Mouse (Mus musculus): ENCODE measurements around the gene Pheta1. TPM values are rescaled to one million over a fixed set of nuclear protein-coding genes. Genes with fewer than 3 reads are reported as not detected.
A peak's percentile ranks its signal among the peaks of the same experiment; 100 is the strongest.
"Not testable (repeated sequence)": the region's sequence is repeated elsewhere in the genome, so short reads cannot be mapped to it uniquely, and the experiment has no call there.

The Pheta1 gene
- polyA plus RNA-seq, 1 experiment from 2014 or later = 40.1 TPM

DNA sequence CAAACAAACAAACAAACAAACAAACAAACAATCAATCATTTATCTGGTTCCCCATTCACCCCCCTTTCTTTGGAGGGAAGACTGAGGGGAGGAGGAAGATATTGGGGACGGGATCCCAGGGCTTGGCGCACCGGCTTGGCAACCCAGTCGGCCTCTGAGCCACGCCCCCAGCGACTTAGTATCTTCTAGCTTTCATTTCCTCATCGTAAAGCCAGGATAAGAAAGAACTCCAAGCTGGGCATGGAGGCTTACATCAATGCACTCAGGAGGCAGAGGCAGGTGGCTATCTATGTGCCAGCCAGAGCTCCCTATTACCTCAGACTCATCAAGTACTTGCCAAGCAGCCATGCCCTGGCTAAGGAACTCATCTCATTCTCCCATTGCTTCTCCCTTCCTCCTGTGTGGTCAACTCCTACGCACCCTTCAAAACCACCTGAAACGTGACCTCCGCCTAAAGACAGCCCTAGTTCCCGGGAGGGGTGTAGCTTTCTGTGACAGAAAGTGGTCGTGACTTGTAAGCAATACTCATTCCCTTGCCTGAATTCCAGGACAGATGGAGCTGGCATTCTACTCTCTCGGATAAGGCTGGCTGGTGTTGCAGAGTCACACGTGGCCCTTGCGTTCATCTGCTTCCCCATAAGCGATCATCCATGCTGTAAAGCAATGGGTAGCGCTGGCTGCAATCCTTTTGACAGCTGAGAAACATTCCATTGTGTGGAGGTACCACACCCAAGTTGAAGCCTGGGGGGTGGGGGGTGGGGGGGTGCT, 5.5 kb upstream of the Pheta1 start:
- peaks cover 13% of the 10 kb centered on the region; the same call in 1 of the 2 replicates for H3K4me1 ChIP-seq (ENCODE audit: control insufficient read depth, insufficient read depth, low read length)
- H3K9ac ChIP-seq (replicated peaks; ENCODE audit: low read length) = no peak overlapping the region
- WGBS = 21% methylated on average over 17 of the region's 17 CpGs
- H3K27ac ChIP-seq (replicated peaks; ENCODE audit: low read depth, low read length) = no peak overlapping the region
- H3K9me3 ChIP-seq (ENCODE audit: control insufficient read depth, low read length) = no peaks in the 10 kb centered on the region
- peak overlapping the region; percentile 74 for H3K4me2 ChIP-seq (ENCODE audit: low read length)
- DNase-seq (no peak), ATAC-seq (ENCODE audit: low FRiP score, low TSS enrichment) (no peak)
- H3K27me3 ChIP-seq (ENCODE audit: control insufficient read depth, insufficient read depth, low read length) = peaks cover 37% of the 10 kb centered on the region
- no peaks in the 10 kb centered on the region for H3K36me3 ChIP-seq (ENCODE audit: control insufficient read depth, insufficient read depth, low read length)
- H3K4me3 ChIP-seq (replicated peaks; ENCODE audit: low read depth, low read length) = no peak overlapping the region

DNA sequence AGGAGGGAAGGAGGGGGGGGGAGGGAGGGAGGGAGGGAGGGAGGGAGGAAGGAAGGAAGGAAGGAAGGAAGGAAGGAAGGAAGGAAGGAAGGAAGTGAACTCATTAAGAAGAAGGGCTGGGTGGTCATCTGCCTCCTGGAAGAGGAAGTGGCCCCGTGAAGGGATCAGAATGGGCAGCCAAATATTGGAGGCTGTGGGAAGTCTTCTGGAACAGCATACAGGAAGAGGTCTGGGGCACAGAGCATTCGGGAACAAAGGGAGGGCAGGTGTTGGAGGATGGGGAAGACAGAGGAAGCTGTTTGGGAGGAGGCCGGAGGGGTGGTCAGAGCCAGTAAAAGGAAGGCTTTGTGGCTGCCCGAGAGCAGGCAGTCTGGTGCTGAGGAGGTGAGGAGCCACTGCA, 3.4 kb upstream of the Pheta1 start:
- Histone ChIP-seq H3K4me3 (replicated peaks; ENCODE audit: low read depth, low read length) (no peak overlapping the region), H3K9me3 (ENCODE audit: control insufficient read depth, low read length) (no peaks in the 10 kb centered on the region), H3K4me2 (ENCODE audit: low read length) (no peak overlapping the region), H3K9ac (replicated peaks; ENCODE audit: low read length) (no peak overlapping the region), H3K4me1 (ENCODE audit: control insufficient read depth, insufficient read depth, low read length) (peaks cover 17% of the 10 kb centered on the region), H3K27ac (replicated peaks; ENCODE audit: low read depth, low read length) (no peak overlapping the region), H3K27me3 (ENCODE audit: control insufficient read depth, insufficient read depth, low read length) (peaks cover 23% of the 10 kb centered on the region), H3K36me3 (ENCODE audit: control insufficient read depth, insufficient read depth, low read length) (no peaks in the 10 kb centered on the region)
- DNase-seq (no peak), ATAC-seq (ENCODE audit: low FRiP score, low TSS enrichment) (no peak)
- WGBS = 44% methylated on average over 4 of the region's 4 CpGs

DNA sequence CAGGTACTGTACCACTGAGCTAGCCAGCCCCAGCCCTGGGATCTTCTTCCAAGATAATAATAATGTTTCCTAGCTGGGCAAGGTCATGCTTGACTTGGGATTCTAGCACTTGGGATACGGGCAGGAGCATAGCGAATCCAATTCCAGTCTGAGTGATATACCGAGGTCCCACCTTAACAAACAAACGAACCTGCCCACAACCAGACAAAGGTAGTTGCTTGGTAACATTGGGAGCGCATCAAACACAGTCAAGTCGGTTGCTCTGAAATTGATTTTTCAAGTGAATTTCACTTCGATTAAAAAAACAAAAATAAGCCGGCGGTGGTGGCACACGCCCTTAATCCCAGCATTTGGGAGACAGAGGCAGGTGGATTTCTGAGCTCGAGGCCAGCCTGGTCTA, 2.5 kb upstream of the Pheta1 start:
- Histone ChIP-seq H3K27ac (replicated peaks; ENCODE audit: low read depth, low read length) (no peak overlapping the region), H3K4me1 (ENCODE audit: control insufficient read depth, insufficient read depth, low read length) (peaks cover 26% of the 10 kb centered on the region), H3K9ac (replicated peaks; ENCODE audit: low read length) (no peak overlapping the region), H3K27me3 (ENCODE audit: control insufficient read depth, insufficient read depth, low read length) (peaks cover 23% of the 10 kb centered on the region), H3K9me3 (ENCODE audit: control insufficient read depth, low read length) (no peaks in the 10 kb centered on the region), H3K4me2 (ENCODE audit: low read length) (no peak overlapping the region), H3K36me3 (ENCODE audit: control insufficient read depth, insufficient read depth, low read length) (0 out of 2 replicates have a peak, but pooled peaks cover under 1% of the 10 kb centered on the region), H3K4me3 (replicated peaks; ENCODE audit: low read depth, low read length) (no peak overlapping the region)
- 81% methylated on average over 11 of the region's 11 CpGs for WGBS
- DNase-seq = no peak
- ATAC-seq (ENCODE audit: low FRiP score, low TSS enrichment) = no peak

DNA sequence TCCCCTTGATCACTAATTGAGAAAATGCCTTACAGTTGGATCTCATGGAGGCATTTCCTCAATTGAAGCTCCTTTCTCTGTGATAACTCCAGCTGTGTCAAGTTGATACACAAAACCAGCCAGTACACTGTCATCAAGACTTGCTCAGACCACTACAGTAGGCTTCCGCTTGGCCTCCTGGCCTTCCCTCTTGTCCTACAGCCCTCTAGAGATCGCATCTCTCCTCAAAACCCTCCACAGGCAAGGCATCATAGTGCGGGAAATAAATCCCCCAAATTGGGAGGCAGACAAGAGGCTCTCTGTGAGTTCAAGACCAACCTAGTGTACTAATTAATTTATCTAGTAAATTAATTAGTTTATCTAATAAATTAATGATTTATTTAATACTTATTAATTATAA, 1.5 kb upstream of the Pheta1 start:
- Histone ChIP-seq H3K27me3 (ENCODE audit: control insufficient read depth, insufficient read depth, low read length) (peaks cover 20% of the 10 kb centered on the region), H3K4me1 (ENCODE audit: control insufficient read depth, insufficient read depth, low read length) (peaks cover 26% of the 10 kb centered on the region)
- ATAC-seq (ENCODE audit: low FRiP score, low TSS enrichment); H3K4me2 ChIP-seq (ENCODE audit: low read length); DNase-seq; H3K36me3 ChIP-seq (ENCODE audit: control insufficient read depth, insufficient read depth, low read length); H3K9ac ChIP-seq (replicated peaks; ENCODE audit: low read length); H3K4me3 ChIP-seq (replicated peaks; ENCODE audit: low read depth, low read length); H3K9me3 ChIP-seq (ENCODE audit: control insufficient read depth, low read length); H3K27ac ChIP-seq (replicated peaks; ENCODE audit: low read depth, low read length): not testable (repeated sequence)
- WGBS = 84% methylated on average over 3 of the region's 3 CpGs

DNA sequence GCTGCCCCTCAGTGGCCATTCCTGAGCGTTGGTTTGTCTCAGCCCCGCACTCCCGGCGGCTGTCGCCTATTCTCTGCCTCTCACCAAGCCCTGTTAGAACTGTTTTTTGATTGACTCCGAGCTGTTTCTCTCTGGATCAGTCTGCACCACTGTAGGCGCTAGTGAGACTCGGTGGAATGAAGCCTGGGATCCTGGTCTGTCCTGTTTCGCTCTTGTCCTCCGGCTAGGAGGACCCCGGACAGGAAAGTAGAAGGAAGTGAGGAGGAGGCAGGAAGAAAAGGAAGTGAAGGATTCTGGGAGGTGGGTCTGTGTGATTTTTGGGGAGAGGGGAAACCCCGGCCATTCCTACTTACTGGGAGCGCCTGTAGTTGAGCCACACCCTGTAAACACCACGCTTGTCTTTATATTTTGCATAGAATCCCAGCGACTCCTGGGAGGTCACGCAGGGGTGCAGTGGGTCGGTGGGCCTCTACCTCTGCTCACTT, 707 bp upstream of the Pheta1 start:
- 1% methylated on average over 17 of the region's 17 CpGs for WGBS
- DNase-seq (peak; percentile 70), ATAC-seq (ENCODE audit: low FRiP score, low TSS enrichment) (no peak)
- Histone ChIP-seq H3K9ac (replicated peaks; ENCODE audit: low read length) (peak overlapping the region; percentile 83; the same call in 1 of the 2 replicates), H3K9me3 (ENCODE audit: control insufficient read depth, low read length) (no peaks in the 10 kb centered on the region), H3K4me1 (ENCODE audit: control insufficient read depth, insufficient read depth, low read length) (peaks cover 24% of the 10 kb centered on the region), H3K4me3 (replicated peaks; ENCODE audit: low read depth, low read length) (peak overlapping the region; percentile 83), H3K4me2 (ENCODE audit: low read length) (peak overlapping the region; percentile 70), H3K36me3 (ENCODE audit: control insufficient read depth, insufficient read depth, low read length) (peaks cover 18% of the 10 kb centered on the region), H3K27me3 (ENCODE audit: control insufficient read depth, insufficient read depth, low read length) (peaks cover 15% of the 10 kb centered on the region), H3K27ac (replicated peaks; ENCODE audit: low read depth, low read length) (peak overlapping the region; percentile 43; the same call in 1 of the 2 replicates)

DNA sequence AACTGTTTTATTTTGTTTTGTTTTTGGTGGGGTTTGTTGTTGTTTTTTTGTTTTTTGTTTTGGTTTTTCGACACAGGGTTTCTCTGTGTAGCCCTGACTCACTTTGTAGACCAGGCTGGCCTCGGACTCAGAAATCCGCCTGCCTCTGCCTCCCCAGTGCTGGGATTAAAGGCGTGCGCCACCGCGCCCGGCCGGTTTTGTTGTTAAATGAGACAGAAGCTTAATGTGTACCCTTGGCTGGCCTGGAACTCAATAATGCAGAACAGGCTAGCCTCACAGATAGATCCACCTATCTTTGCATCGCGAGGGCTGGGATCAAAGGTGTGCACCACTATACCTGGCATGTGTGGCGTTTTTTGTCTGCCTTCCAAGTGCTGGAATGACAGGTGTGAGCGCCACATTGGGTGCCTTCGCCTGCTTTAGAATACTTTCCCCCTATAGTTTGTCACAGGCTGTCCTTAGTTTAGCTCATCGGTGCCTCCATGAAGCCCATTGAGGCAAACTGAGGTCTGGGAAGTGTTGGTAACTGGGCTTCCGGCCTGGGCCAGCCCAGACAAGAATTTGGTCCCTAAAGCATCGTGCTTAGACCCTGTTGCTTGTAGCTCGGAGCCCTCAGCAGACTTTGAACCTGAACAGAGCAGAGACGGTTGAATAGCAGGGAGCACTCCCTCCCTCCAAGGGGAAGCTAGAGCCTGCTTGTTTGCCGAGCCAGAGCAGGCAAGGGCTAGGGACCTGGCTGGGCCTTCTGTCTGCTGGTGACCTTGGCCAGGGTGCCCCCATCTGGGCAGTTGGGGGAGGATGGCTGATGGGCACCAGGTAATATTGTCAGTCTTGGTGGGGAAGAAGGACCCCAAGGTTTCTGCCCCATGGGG, 930 bp downstream of the Pheta1 start:
- Histone ChIP-seq H3K27me3 (ENCODE audit: control insufficient read depth, insufficient read depth, low read length) (no peaks in the 10 kb centered on the region), H3K36me3 (ENCODE audit: control insufficient read depth, insufficient read depth, low read length) (peaks cover 32% of the 10 kb centered on the region), H3K9ac (replicated peaks; ENCODE audit: low read length) (peak overlapping the region; percentile 83), H3K4me3 (replicated peaks; ENCODE audit: low read depth, low read length) (peak overlapping the region; percentile 83), H3K4me1 (ENCODE audit: control insufficient read depth, insufficient read depth, low read length) (peaks cover 24% of the 10 kb centered on the region), H3K9me3 (ENCODE audit: control insufficient read depth, low read length) (no peaks in the 10 kb centered on the region), H3K4me2 (ENCODE audit: low read length) (peak overlapping the region; percentile 70), H3K27ac (replicated peaks; ENCODE audit: low read depth, low read length) (no peak overlapping the region; the same call in 1 of the 2 replicates)
- 39% methylated on average over 20 of the region's 20 CpGs for WGBS
- ATAC-seq (ENCODE audit: low FRiP score, low TSS enrichment) = no peak
- no peak for DNase-seq

DNA sequence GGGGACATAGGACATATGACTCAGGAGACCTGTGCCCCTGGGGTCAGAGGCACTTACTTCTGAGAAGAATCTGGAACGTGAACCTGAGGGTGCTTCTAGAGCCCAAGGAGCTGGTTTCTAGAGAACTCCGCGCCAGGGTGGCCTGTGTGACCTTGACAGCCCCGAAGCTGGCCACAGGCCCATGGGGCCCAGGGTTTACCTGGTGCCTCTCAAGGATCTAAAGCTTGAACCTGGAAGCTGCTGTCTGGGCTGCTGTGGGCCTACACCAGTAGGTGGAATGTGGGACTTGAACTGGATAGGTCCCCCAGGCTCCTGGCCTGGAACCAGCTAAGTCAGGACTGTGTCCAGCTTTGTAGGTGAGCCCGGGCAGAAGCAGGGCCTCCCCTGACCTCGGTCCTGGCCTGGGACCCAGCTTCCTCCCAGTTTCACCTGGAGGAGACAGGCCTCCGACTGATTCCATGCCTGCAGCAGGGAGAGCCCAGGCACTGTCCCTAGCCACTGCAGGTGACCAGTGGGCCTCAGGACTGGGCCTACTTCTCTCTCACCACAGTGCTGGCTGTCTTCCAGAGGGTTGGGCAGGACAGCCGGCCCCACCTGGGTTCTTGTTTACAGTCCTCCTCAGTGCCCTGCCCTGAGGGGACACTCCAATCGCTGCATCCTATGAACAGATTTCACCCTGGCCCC, 4.7 kb downstream of the Pheta1 start:
- Histone ChIP-seq H3K9me3 (ENCODE audit: control insufficient read depth, low read length) (no peaks in the 10 kb centered on the region), H3K4me2 (ENCODE audit: low read length) (no peak overlapping the region), H3K27ac (replicated peaks; ENCODE audit: low read depth, low read length) (no peak overlapping the region), H3K4me1 (ENCODE audit: control insufficient read depth, insufficient read depth, low read length) (peaks cover 18% of the 10 kb centered on the region), H3K36me3 (ENCODE audit: control insufficient read depth, insufficient read depth, low read length) (peaks cover 38% of the 10 kb centered on the region), H3K9ac (replicated peaks; ENCODE audit: low read length) (no peak overlapping the region), H3K4me3 (replicated peaks; ENCODE audit: low read depth, low read length) (no peak overlapping the region), H3K27me3 (ENCODE audit: control insufficient read depth, insufficient read depth, low read length) (no peaks in the 10 kb centered on the region)
- WGBS = 85% methylated on average over 9 of the region's 9 CpGs
- DNase-seq = no peak
- no peak for ATAC-seq (ENCODE audit: low FRiP score, low TSS enrichment)

DNA sequence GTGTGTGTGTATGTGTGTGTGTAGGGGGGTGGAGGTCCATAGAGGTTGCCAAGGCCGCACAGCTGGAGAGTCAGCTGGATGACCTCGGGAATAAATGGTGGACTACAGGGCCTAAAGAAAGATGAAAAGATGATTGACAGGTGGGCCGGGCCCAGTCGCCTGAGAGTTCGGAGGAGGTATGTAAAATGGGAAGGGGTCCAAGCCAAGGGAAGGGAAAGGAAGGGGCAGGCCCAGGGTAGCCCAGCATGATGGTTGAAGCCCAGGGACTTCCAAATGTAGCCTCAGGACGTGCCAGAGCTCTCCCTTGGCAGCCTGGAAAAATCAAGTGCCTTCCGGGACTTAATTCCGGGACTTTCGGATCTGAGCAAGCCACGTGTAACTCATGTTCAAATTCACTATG, 6.0 kb downstream of the Pheta1 start:
- ATAC-seq (ENCODE audit: low FRiP score, low TSS enrichment) (no peak), DNase-seq (peak; percentile 45)
- no peak overlapping the region for H3K4me3 ChIP-seq (replicated peaks; ENCODE audit: low read depth, low read length)
- no peak overlapping the region for H3K4me2 ChIP-seq (ENCODE audit: low read length)
- no peak overlapping the region for H3K9ac ChIP-seq (replicated peaks; ENCODE audit: low read length)
- no peaks in the 10 kb centered on the region for H3K27me3 ChIP-seq (ENCODE audit: control insufficient read depth, insufficient read depth, low read length)
- 46% methylated on average over 10 of the region's 10 CpGs for WGBS
- no peak overlapping the region for H3K27ac ChIP-seq (replicated peaks; ENCODE audit: low read depth, low read length)
- no peaks in the 10 kb centered on the region for H3K9me3 ChIP-seq (ENCODE audit: control insufficient read depth, low read length)
- H3K4me1 ChIP-seq (ENCODE audit: control insufficient read depth, insufficient read depth, low read length) = peaks cover 15% of the 10 kb centered on the region
- peaks cover 46% of the 10 kb centered on the region for H3K36me3 ChIP-seq (ENCODE audit: control insufficient read depth, insufficient read depth, low read length)

Data from midbrain, embryonic 14.5 days (tissue).